Mouse (Mus musculus) telencephalon, adult 2 months (tissue): ENCODE data around the gene Calu.

ENCODE experiments used
- DNase-seq: peaks from one replicate; pipeline ENCODE4 v3.0.0-alpha.2; 2011; ENCODE audit warnings: low read depth, low spot score

Gene Calu

DNA sequence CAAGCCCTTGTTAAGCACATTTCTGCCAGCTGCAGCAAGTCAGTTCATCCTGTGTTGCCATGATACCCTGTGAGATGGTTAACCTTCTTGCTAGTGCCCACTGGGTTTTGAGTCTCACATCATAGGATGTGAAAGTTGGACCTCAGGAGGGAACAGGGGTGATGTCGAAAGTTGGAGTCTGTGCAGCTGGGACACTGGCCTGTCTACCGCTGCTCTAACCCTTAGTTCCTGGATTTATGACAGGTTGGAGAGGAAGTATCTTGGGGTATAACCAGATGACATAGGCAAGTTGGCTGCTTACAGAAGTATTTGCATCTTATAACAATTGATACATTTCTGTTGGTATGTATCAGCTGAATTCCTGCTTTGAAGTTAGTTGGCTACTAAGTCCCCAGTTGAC lies 72.7 kb downstream of the Calu start:
- DNase-seq, result no peak

DNA sequence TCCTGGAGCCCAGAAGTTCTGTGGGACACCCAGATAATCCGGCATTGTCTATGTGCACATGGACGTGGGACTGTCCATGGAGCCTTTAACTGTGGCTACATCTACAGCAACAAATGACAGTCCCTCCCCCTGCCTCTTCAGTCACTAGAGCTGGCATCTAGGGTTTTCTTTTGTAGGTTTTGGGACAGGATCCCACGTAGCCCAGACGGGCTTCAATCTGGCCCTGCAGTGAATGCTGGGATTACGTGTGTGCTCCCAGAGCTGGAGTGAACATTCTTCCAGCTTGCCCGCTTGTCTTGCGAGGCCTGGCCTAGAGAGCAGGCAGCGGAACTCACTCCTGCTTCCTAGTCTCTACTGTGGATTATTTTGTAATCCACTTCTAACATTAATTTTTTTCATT lies 77.2 kb downstream of the Calu start:
- DNase-seq, result no peak

DNA sequence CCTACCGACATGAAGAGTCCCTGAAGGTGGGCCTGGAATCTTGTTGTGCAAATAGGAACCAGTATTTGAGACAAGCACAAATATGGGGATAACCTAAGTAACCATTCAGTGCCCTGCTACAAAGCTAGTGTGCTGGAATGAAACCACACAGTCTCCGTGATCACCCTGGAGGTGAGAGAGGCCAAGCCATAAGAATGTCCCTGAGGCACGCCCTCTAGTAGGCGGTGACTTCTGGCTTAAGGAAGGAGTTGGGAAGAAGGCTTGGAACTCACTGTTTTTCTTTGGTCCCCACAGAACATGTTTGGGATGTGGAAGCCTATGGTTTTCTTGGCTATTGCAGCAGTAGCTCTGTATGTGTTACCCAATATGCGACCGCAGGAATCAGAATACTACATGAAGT lies 78.5 kb downstream of the Calu start:
- no peak for DNase-seq
